Mouse (Mus musculus): ENCODE measurements around the gene Lcn2.

The Lcn2 gene

DNA sequence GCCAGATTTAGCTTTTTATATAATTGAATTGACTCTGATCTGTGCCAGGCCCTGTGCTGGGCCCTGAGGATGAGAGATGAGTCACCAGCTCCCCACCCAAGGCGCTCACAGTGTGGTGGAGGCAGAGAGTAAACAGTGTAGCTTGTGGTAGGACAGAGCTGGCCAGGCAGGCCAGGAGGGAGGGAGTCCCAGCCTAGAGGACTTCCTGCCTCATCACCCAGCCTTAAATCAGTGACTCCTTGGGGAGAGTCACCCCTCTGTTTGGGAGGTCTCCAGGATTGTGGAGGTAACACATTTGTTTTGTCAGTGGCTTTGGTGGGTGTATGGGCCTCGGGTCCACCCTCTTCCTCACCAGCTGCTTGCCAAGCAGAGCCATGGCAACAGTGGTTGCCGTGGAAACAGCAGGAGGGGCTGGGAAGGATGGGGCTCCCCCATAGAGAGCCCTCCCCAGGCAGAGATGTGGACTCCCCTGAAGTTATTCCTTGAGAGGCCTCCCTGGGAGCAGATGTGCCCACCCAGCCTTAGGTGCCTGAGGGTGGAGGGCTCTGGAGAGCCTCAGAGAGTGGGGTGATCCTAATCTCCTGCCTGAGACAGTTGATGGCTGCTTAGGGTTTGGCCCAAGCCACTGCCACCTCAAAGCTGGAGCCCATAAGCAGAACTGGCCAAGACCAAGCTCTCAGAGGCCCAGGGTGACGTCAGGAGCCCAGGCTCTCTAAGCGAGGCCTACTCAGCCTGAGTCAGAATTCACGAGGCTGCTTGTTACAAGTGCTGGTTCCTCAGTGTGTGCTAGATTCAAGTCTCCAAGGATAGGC is 45.3 kb downstream of the Lcn2 start:
- no peak for DNase-seq (ENCODE audit: low spot score)

DNA sequence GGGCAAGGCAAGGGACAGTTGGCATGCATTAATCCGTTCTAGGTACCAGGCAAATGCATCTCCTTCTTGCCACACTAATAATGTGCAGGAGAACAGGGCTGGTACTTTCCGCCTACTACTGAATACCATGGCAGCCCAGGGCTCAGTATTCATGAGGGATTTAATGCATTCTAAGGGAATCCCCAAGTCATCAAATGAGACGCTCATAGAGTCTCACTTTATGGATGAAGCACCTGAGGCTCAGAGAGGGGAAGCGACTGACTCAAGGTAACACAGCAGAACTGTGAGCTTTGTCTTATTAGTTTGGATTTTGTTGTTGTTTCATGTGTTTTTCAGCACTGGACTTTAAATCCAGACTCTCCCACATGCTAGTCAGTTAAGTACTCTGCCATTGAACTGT is 46.0 kb downstream of the Lcn2 start:
- DNase-seq (ENCODE audit: low spot score), result no peak

DNA sequence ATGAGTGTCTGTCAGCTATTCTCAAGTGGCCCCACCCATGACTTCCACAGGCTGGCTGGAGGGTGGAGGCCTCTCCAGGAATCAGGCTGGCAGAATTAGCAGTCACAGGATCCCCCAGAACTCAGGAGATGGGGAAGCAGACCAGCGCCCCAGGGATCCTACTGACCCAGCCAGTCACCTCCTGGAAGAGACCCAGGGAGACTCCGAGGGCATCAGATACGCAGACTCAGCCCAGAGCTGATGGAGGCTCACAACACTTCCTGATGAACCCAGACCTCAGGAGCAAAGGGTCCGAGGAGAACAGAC is 46.5 kb downstream of the Lcn2 start:
- no peak for DNase-seq (ENCODE audit: low spot score)

DNA sequence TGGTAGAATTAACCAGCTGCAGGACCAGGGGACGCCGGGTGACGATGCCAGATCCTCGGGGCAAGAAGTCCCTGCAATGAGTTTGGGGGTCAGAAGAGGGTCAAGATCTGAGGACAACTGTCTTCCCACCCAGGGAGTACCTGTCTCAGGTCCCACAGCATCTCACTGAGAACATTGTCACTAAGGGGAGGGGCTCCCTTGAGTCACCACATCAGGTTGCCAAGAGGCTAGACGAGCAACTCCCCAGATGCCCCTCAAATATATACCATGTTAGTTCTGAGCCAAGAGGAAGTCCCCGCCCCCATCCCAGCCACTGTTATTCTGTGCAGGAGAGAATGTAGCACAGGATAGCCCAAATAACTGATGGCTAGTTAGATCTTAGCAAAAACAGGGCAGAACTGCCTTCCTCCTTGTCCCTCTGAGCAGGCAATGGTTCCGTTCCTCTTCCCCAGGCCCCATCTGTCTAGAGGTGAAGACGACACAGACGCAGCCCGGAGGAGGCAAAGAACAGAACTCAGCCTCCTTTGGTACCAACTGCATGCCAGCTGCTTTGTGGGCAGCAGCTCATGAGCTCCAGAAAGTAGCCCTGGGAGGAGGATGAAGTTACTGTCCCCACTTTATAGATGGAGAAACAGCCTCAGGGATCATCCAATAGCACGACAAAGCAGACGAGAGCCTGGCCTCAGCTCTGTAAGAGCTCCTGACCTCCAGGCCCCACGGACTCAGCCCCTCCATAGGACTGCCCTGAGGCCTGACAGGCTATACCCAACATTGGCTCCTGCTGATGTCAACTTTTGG is 47.0 kb downstream of the Lcn2 start:
- no peak for DNase-seq (ENCODE audit: low spot score)

DNA sequence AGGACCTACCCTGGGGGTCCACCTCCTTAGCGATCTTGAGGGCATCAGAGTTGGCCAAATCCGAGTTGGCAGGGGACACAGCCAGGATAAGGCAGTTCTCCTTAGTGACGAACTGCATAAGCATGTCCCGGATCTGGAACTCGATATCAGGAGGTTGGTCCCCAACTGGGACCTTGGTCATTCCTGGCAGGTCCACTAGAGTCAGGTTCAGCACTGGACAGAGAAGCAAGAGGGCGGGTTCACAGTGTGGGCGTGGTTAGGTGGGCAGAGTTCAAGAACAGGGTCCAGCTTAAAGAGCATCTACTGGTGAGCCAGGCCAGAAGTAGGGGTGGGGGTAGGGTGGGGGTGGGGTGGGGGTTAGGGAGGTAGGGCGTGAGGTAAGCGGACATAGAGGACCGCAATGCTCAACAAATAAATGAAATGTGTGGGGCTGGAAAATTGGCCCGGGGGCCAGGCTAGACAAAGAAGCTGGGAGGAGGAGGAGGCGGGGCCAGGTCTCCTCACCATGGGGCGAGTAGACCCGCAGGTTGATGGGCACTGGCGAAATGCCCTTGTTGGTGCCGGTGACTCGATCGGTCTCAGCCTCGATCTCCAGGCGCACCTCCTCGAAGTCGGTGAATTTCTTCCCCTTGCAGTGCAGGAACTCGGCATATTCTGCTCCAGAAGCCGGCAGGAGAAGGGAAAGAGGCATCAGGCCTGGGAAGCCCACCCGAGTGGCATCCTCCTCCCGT is 48.0 kb downstream of the Lcn2 start:
- no peak for DNase-seq (ENCODE audit: low spot score)

DNA sequence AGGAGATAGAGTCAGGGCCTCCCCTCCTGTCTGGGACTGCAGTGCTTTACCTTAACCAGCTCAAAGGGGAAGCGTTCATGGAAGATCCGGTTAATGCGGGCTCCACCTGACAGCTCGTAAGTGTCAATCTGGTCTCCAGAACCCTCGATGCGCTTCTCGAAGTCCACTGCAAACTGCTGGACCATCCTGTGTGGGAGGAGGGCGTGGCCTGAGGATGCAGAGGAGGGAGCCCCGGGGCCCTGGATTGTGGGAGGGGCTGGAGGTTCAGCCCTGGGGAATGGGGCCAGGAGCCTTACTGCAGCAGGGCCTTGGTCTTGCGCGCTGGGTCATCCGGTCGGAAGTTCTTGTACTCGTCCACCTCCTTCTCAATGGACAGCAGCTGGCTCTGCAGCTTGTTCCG is 52.2 kb downstream of the Lcn2 start:
- DNase-seq (ENCODE audit: low spot score), result no peak

Measured in ovary, postnatal 10 days (tissue).